Mouse (Mus musculus): ENCODE data around the gene Slc47a1. TPM values are rescaled to one million over a fixed set of nuclear protein-coding genes. Genes with fewer than 3 reads are reported as not detected.
A peak's percentile ranks its signal among the peaks of the same experiment; 100 is the strongest.
"Not testable (repeated sequence)": the region's sequence is repeated elsewhere in the genome, so short reads cannot be mapped to it uniquely, and the experiment has no call there.

The Slc47a1 gene
- polyA plus RNA-seq, 1 experiment from 2014 or later: not detected

- H3K9ac ChIP-seq: no peak overlapping the region
- no peaks in the 10 kb centered on the region for H3K36me3 ChIP-seq (ENCODE audit: poor library complexity, severe bottlenecking)
- H3K27ac ChIP-seq: no peak overlapping the region
- H3K4me1 ChIP-seq: no peaks in the 10 kb centered on the region
- no peaks in the 10 kb centered on the region for H3K27me3 ChIP-seq
- 32% methylated on average over 7 of the region's 7 CpGs for WGBS
- no peak for ATAC-seq
- no peak overlapping the region for H3K4me3 ChIP-seq
- no peaks in the 10 kb centered on the region for H3K9me3 ChIP-seq (replicated peaks)
- H3K4me2 ChIP-seq: no peak overlapping the region
Observed at GRCm38 (mm10) chr11:61307795-61308194, 70.3 kb downstream of the Slc47a1 start.

GRCm38 (mm10) chr11:61305377-61305776 lies 72.8 kb downstream of the Slc47a1 start:
- peaks cover 7% of the 10 kb centered on the region for H3K4me1 ChIP-seq
- no peak for ATAC-seq
- H3K4me2 ChIP-seq: no peak overlapping the region
- H3K4me3 ChIP-seq: no peak overlapping the region
- no peaks in the 10 kb centered on the region for H3K27me3 ChIP-seq
- H3K9me3 ChIP-seq (replicated peaks): no peaks in the 10 kb centered on the region
- H3K27ac ChIP-seq: no peak overlapping the region
- no peak overlapping the region for H3K9ac ChIP-seq
- no peaks in the 10 kb centered on the region for H3K36me3 ChIP-seq (ENCODE audit: poor library complexity, severe bottlenecking)
- WGBS: 80% methylated on average over 4 of the region's 4 CpGs

- not testable (repeated sequence) for ATAC-seq
- WGBS: 98% methylated on average over 7 of the region's 10 CpGs
Observed at GRCm38 (mm10) chr11:61304535-61304934, 73.6 kb downstream of the Slc47a1 start.

GRCm38 (mm10) chr11:61300716-61301392 lies 77.3 kb downstream of the Slc47a1 start:
- WGBS: 16% methylated on average over 12 of the region's 16 CpGs
- Histone ChIP-seq H3K9ac (peak overlapping the region; percentile 34; the same call in 1 of the 2 replicates), H3K4me3 (no peak overlapping the region), H3K27ac (no peak overlapping the region), H3K27me3 (no peaks in the 10 kb centered on the region), H3K4me1 (peaks cover 7% of the 10 kb centered on the region), H3K9me3 (replicated peaks) (no peaks in the 10 kb centered on the region), H3K36me3 (ENCODE audit: poor library complexity, severe bottlenecking) (no peaks in the 10 kb centered on the region), H3K4me2 (peak overlapping the region; percentile 40)
- ATAC-seq: no peak

More at GRCm38 (mm10) chr11:61304535-61304934, 73.6 kb downstream of the Slc47a1 start:
- H3K36me3 ChIP-seq (ENCODE audit: poor library complexity, severe bottlenecking); H3K4me1 ChIP-seq; H3K4me2 ChIP-seq; H3K27me3 ChIP-seq; H3K4me3 ChIP-seq; H3K9ac ChIP-seq; H3K27ac ChIP-seq; H3K9me3 ChIP-seq (replicated peaks): not testable (repeated sequence)

GRCm38 (mm10) chr11:61300205-61300604 lies 77.9 kb downstream of the Slc47a1 start:
- Histone ChIP-seq H3K4me3 (no peak overlapping the region), H3K27ac (no peak overlapping the region), H3K9me3 (replicated peaks) (no peaks in the 10 kb centered on the region), H3K9ac (no peak overlapping the region), H3K27me3 (no peaks in the 10 kb centered on the region), H3K36me3 (ENCODE audit: poor library complexity, severe bottlenecking) (no peaks in the 10 kb centered on the region), H3K4me2 (no peak overlapping the region), H3K4me1 (peaks cover 7% of the 10 kb centered on the region)
- WGBS: 57% methylated on average over 3 of the region's 3 CpGs
- ATAC-seq: no peak

- Histone ChIP-seq H3K27ac (no peak overlapping the region), H3K4me2 (no peak overlapping the region), H3K9ac (no peak overlapping the region), H3K9me3 (replicated peaks) (no peaks in the 10 kb centered on the region), H3K27me3 (no peaks in the 10 kb centered on the region), H3K4me1 (peaks cover 7% of the 10 kb centered on the region), H3K36me3 (ENCODE audit: poor library complexity, severe bottlenecking) (no peaks in the 10 kb centered on the region), H3K4me3 (no peak overlapping the region)
- 72% methylated on average over 2 of the region's 2 CpGs for WGBS
- ATAC-seq: no peak
Observed at GRCm38 (mm10) chr11:61297901-61298300, 80.2 kb downstream of the Slc47a1 start.

- Histone ChIP-seq H3K4me3 (no peak overlapping the region), H3K4me1 (peaks cover 7% of the 10 kb centered on the region), H3K9ac (no peak overlapping the region), H3K27ac (no peak overlapping the region), H3K9me3 (replicated peaks) (no peaks in the 10 kb centered on the region), H3K36me3 (ENCODE audit: poor library complexity, severe bottlenecking) (no peaks in the 10 kb centered on the region), H3K4me2 (no peak overlapping the region), H3K27me3 (no peaks in the 10 kb centered on the region)
- WGBS: 79% methylated on average over 2 of the region's 2 CpGs
- no peak for ATAC-seq
Observed at GRCm38 (mm10) chr11:61297326-61297725, 80.8 kb downstream of the Slc47a1 start.

GRCm38 (mm10) chr11:61296556-61296955 lies 81.6 kb downstream of the Slc47a1 start:
- H3K27ac ChIP-seq: no peak overlapping the region
- H3K9ac ChIP-seq: no peak overlapping the region
- WGBS: 22% methylated on average over 1 of the region's 1 CpGs
- H3K4me1 ChIP-seq: peaks cover 7% of the 10 kb centered on the region
- H3K4me2 ChIP-seq: no peak overlapping the region
- H3K9me3 ChIP-seq (replicated peaks): no peaks in the 10 kb centered on the region
- ATAC-seq: no peak
- no peaks in the 10 kb centered on the region for H3K27me3 ChIP-seq
- H3K4me3 ChIP-seq: no peak overlapping the region
- H3K36me3 ChIP-seq (ENCODE audit: poor library complexity, severe bottlenecking): no peaks in the 10 kb centered on the region

- WGBS: 87% methylated on average over 2 of the region's 2 CpGs
- Histone ChIP-seq H3K4me2 (no peak overlapping the region), H3K9ac (no peak overlapping the region), H3K9me3 (replicated peaks) (no peaks in the 10 kb centered on the region), H3K27ac (no peak overlapping the region), H3K4me3 (no peak overlapping the region), H3K36me3 (ENCODE audit: poor library complexity, severe bottlenecking) (no peaks in the 10 kb centered on the region), H3K4me1 (peaks cover under 1% of the 10 kb centered on the region; the same call in 1 of the 2 replicates), H3K27me3 (no peaks in the 10 kb centered on the region)
- ATAC-seq: no peak
Observed at GRCm38 (mm10) chr11:61295556-61295955, 82.6 kb downstream of the Slc47a1 start.

- H3K27ac ChIP-seq: no peak overlapping the region
- H3K9me3 ChIP-seq (replicated peaks): no peaks in the 10 kb centered on the region
- no peaks in the 10 kb centered on the region for H3K36me3 ChIP-seq (ENCODE audit: poor library complexity, severe bottlenecking)
- no peak for ATAC-seq
- H3K4me1 ChIP-seq: no peaks in the 10 kb centered on the region
- no peak overlapping the region for H3K4me3 ChIP-seq
- WGBS: 84% methylated on average over 3 of the region's 3 CpGs
- no peaks in the 10 kb centered on the region for H3K27me3 ChIP-seq
- no peak overlapping the region for H3K9ac ChIP-seq
- no peak overlapping the region for H3K4me2 ChIP-seq
Observed at GRCm38 (mm10) chr11:61294431-61294830, 83.7 kb downstream of the Slc47a1 start.

Other genes starting within 250 kb of the Slc47a1 start
- gene Usp22, start 203.3 kb downstream of the Slc47a1 start, polyA plus RNA-seq (2015; fragmentation: Nextera tagmentation; extraction: Ambion mirVana): 272 and 304 TPM in 2 replicates
- gene Aldh3a1, start 170.8 kb downstream of the Slc47a1 start, polyA plus RNA-seq (2015; fragmentation: Nextera tagmentation; extraction: Ambion mirVana): not detected in 2 replicates
- gene Aldh3a2, start 110.9 kb downstream of the Slc47a1 start, polyA plus RNA-seq (2015; fragmentation: Nextera tagmentation; extraction: Ambion mirVana): 20.4 and 21.0 TPM in 2 replicates
- not detected in 2 replicates for gene Slc47a2, start 35.5 kb downstream of the Slc47a1 start, polyA plus RNA-seq (2015; fragmentation: Nextera tagmentation; extraction: Ambion mirVana)
- gene Rnf112, start 75.8 kb upstream of the Slc47a1 start, polyA plus RNA-seq (2015; fragmentation: Nextera tagmentation; extraction: Ambion mirVana): 10.1 and 12.2 TPM in 2 replicates
- 56.9 and 57.1 TPM in 2 replicates for gene Mfap4, start 107.1 kb upstream of the Slc47a1 start, polyA plus RNA-seq (2015; fragmentation: Nextera tagmentation; extraction: Ambion mirVana)
- 91.2 and 96.8 TPM in 2 replicates for gene Mapk7, start 116.1 kb upstream of the Slc47a1 start, polyA plus RNA-seq (2015; fragmentation: Nextera tagmentation; extraction: Ambion mirVana)
- gene B9d1, start 126.8 kb upstream of the Slc47a1 start, polyA plus RNA-seq (2015; fragmentation: Nextera tagmentation; extraction: Ambion mirVana): 43.4 and 48.2 TPM in 2 replicates
- gene Epn2, start 201.3 kb upstream of the Slc47a1 start, polyA plus RNA-seq (2015; fragmentation: Nextera tagmentation; extraction: Ambion mirVana): 41.8 and 45.3 TPM in 2 replicates

Measured in forebrain, embryonic 13.5 days (tissue).